Mouse (Mus musculus) myocyte (in vitro differentiated cells): ENCODE measurements at regions not wholly inside any gene's neighbourhood (a gene's known extent, or its start where the extent isn't known, plus 50 kb on each side); places are given as distances from the start of the nearest gene placed in this dataset.

Experiments used
- E2F4 ChIP-seq: IDR thresholded peaks from one replicate; pipeline ENCODE4 v1.6.1; 2011; ENCODE audit warnings: mild to moderate bottlenecking, control low read depth, moderate library complexity; ENCODE audit not compliant: insufficient read depth
- MAX ChIP-seq: IDR thresholded peaks from one replicate; pipeline ENCODE4 v1.6.1; 2011; ENCODE audit warnings: low read depth, mild to moderate bottlenecking, control low read depth
- MYOD1 ChIP-seq, 3 experiments: IDR thresholded peaks; one replicate each; pipeline ENCODE4 v1.6.1; 2011; ENCODE audit warnings: control low read depth in 2 of 3, low read depth in 2 of 3, mild to moderate bottlenecking in 2 of 3, moderate library complexity in 1 of 3; ENCODE audit not compliant: insufficient read length in 2 of 3, control insufficient read depth in 1 of 3
- MYOG ChIP-seq, 3 experiments: IDR thresholded peaks; one replicate each; pipeline ENCODE4 v1.6.1; 2011; ENCODE audit warnings: control low read depth in 2 of 3, low read depth in 2 of 3, mild to moderate bottlenecking in 2 of 3; ENCODE audit not compliant: insufficient read length in 2 of 3, control insufficient read depth in 1 of 3, insufficient read depth in 1 of 3
- POLR2A ChIP-seq: IDR thresholded peaks from one replicate; pipeline ENCODE4 v1.6.1; 2011; ENCODE audit warnings: low read depth, mild to moderate bottlenecking, control low read depth, moderate library complexity; ENCODE audit not compliant: insufficient read length
- POLR2AphosphoS2 ChIP-seq: IDR thresholded peaks from one replicate; pipeline ENCODE4 v1.6.1; 2011; ENCODE audit warnings: low read depth, control low read depth; ENCODE audit not compliant: insufficient read length
- REST ChIP-seq: IDR thresholded peaks from one replicate; pipeline ENCODE4 v1.6.1; 2011; ENCODE audit warnings: mild to moderate bottlenecking, control low read depth, moderate library complexity; ENCODE audit not compliant: insufficient read depth, insufficient read length
- SRF ChIP-seq: IDR thresholded peaks from one replicate; pipeline ENCODE4 v1.6.1; 2011; ENCODE audit warnings: low read depth; ENCODE audit not compliant: control insufficient read depth, insufficient read length
- TCF12 ChIP-seq: IDR thresholded peaks from one replicate; pipeline ENCODE4 v1.6.1; 2011; ENCODE audit warnings: mild to moderate bottlenecking, control low read depth; ENCODE audit not compliant: poor library complexity, insufficient read depth, severe bottlenecking
- TCF3 ChIP-seq: IDR thresholded peaks from one replicate; pipeline ENCODE4 v1.6.1; 2011; ENCODE audit warnings: low read depth, control low read depth; ENCODE audit not compliant: insufficient read length
- USF1 ChIP-seq: IDR thresholded peaks from one replicate; pipeline ENCODE4 v1.6.1; 2011; ENCODE audit warnings: low read depth, mild to moderate bottlenecking, control low read depth, moderate library complexity

GRCm38 (mm10) chr6:98104432-98104831, 238.1 kb downstream of the Gm765 start:
- TF ChIP-seq E2F4, result no peak
- no peak for TF ChIP-seq REST
- TF ChIP-seq TCF12, result no peak
- no peak for TF ChIP-seq POLR2A
- TF ChIP-seq MYOG (IDR thresholded peaks at IDR 0.05; ENCODE audit: control insufficient read depth in 1 of 3, insufficient read depth in 1 of 3, insufficient read length in 2 of 3, low read depth in 2 of 3), result no peak
- TF ChIP-seq USF1, result no peak
- no peak for TF ChIP-seq POLR2AphosphoS2
- TF ChIP-seq MAX, result no peak
- TF ChIP-seq MYOD1 (IDR thresholded peaks at IDR 0.05; ENCODE audit: control insufficient read depth in 1 of 3, insufficient read length in 2 of 3, low read depth in 2 of 3), result no peak
- no peak for TF ChIP-seq TCF3
- no peak for TF ChIP-seq SRF
